Mouse (Mus musculus): ENCODE results near the gene P2ry2.

The P2ry2 gene

DNA sequence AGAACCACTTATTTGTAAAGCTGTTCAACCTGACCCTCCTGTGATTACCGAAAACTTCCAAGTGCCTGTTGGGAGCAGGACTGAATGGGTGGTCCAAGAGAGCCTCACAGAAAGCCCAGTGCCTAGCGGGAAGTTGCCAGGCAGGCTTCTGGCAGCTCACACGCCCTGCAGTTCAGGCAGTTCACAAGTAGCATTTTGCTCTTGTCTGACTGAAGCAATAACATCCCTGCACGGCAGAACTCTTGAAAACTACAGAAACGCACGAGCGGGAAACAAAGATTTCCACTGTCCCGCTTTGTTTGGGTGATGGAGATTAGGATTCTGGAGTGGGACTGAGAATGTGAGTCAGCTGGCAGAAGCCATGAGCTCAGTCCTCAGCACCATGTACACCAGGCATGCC is 18.6 kb upstream of the P2ry2 start:
- no peak for TF ChIP-seq GATA4 (IDR thresholded peaks at IDR 0.05; ENCODE audit: insufficient replicate concordance, low read length)

DNA sequence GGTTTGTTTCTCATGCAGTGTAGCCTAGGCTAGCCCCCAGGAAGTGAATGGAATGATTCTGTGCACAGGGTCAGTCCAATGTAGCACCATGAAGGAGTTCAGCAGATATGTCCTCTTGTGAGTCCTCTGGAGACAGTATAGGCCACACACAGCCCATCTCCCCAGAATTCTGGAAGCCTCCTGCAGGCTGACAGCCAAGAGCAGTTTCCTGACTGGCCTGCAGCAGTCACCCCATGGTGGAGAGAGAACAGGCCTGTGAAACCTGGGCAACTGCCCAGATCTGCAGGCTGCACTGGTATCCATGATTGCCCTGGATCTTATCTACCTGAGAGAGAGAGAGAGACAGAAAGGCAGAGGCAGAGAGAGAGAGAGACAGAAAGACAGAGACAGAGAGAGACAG is 18.1 kb upstream of the P2ry2 start:
- no peak for TF ChIP-seq GATA4 (IDR thresholded peaks at IDR 0.05; ENCODE audit: insufficient replicate concordance, low read length)

DNA sequence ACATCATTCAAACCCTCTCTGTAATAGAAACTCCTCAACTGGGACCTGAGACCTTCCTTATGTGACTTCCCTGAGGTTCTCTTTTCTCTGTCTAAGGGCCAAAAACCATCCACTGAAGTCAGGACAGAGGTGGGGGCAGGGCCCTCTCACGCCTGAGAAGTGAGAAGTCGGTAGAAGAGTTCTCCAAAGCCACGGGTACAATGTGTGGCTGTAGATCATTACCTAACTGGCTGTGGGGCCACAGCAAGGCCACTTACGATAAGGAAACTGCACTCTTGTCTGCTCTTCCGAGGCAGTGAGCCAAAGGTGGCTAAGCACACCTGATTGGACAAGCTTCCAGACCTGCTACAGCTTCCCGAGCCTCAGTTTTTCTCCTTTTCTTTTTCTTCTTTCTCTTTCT is 16.8 kb upstream of the P2ry2 start:
- TF ChIP-seq GATA4 (IDR thresholded peaks at IDR 0.05; ENCODE audit: insufficient replicate concordance, low read length), result no peak

DNA sequence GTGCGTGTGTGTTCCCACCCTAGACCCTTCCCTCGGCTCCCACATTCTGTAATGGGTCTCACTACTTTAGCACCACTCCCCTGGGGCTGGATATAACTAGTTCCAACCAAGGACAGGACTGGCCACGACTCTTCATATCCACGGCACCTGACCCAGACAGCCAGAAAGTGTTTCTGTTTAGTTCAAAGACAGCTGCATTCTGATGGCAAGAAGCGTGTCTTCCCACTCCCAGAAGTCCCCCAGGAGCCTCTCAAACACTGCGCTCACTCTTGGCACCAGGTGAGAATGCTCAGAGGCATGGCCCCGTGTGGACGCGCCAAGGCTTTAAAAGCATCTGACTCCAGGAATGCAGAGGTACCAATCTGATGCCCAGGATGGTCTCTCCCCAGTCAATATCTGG is 16.3 kb upstream of the P2ry2 start:
- no peak for TF ChIP-seq GATA4 (IDR thresholded peaks at IDR 0.05; ENCODE audit: insufficient replicate concordance, low read length)

DNA sequence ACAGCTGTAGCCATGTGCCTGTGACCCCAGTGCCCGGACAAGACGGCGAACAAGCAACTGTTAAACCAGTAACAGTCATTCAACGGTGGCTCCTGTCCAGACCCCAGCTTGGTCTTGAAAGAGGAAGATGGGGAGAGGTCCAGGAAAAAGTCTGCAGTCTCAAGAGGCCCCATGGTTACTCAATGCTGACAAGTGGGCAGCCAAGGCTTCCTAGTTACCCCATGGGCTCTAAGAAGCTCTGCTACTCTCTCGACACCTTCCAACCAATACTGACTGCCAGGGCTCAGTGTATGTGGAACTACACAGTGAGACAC is 15.7 kb upstream of the P2ry2 start:
- TF ChIP-seq GATA4 (IDR thresholded peaks at IDR 0.05; ENCODE audit: insufficient replicate concordance, low read length), result no peak

DNA sequence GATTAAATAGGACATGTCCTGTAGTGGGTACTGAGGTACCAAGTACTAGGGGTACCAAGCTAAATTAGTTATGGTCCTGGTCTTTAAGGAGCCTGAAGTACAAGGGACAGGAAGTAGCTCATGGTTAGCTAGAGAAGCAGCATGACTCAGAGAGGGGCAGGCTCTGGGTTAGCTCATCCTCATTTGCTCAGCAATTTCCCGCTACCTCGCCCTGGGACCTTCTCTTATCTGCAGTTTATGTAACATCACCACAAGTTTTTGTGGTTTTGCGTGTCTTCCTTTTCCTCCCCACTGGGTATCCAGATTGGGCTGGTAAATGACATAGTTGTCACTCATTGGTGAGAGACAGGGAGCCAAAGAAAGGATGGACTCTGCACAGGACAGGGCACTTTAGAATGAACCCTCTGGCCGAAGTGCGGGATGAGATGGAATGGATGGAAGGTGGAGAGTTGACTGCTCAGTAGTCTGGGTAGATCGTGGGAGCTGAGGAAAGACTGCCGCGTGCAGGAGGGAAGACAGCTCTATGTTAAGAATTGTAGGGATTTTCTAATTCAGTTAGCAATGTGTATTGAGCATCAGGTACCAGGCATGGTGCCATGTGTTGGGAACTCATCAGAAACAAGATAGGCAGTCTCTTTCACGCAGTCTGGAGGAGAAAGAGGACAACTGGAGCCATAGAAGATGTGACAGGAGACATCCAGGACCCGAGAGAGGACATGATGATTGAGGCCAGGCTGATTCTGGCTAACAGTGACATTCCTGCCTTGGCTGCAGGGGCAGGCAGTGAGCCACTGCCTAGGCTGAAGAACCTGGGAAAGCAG is 15.2 kb upstream of the P2ry2 start:
- TF ChIP-seq GATA4 (IDR thresholded peaks at IDR 0.05; ENCODE audit: insufficient replicate concordance, low read length), result no peak

DNA sequence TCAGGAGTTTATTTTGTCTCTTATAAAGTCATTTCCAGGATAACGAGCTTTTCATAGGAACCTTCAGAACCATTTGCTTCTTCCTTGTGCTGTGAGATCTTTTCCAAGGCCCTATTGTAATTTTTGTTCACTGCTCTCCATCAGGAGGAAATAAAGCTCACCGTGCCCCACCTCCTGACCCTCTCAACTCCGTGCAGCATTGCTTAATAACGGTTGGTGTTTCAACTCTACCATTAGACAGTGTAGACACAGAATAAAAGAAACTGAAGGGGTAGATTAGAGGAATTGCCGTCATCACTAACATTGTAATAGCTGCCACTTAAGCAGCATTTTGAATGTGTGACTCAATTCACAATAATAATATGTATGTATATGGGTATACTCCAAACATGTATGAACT is 14.2 kb upstream of the P2ry2 start:
- TF ChIP-seq GATA4 (IDR thresholded peaks at IDR 0.05; ENCODE audit: insufficient replicate concordance, low read length), result no peak

DNA sequence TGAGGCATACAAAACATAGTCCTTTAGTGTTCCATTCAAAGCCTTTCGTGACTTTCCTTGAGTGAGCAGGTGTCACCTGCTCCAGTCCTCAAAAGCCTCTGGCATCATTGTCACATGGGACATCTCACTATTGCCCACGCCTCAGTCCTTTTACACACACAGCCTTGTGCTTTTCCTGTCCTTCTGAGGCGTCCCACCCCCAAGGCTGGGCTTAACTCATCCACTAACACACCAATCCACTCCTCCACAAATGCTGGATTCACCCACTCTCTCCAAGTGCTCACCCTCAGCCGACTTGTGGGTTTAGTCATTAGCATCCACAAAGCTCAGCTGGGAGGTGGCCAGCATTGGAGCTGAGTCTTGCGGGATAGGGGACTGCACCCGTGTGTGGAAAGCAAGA is 4.8 kb upstream of the P2ry2 start:
- no peak for TF ChIP-seq GATA4 (IDR thresholded peaks at IDR 0.05; ENCODE audit: insufficient replicate concordance, low read length)

DNA sequence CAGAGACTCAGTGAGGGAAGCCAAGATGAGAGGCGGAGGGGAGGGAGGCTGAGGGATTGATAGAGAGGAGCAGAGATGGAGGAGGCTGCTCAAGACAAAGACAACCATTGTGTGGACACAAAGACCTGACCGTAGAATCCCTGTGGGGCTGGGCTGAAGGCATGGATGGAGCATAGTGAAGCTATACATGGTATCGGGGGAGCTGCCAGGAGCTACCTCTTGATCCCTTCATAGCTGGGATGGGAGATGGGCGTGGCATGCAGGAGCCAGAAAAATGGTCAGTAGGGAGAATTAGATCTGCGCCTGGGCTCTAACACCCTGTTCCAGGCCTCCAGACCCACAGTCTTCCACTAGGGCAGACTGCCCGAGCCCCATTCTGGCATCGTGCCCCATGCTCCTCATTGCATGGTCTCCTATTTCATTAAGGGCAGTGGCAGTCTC is 4.4 kb upstream of the P2ry2 start:
- TF ChIP-seq GATA4 (IDR thresholded peaks at IDR 0.05; ENCODE audit: insufficient replicate concordance, low read length), result no peak

DNA sequence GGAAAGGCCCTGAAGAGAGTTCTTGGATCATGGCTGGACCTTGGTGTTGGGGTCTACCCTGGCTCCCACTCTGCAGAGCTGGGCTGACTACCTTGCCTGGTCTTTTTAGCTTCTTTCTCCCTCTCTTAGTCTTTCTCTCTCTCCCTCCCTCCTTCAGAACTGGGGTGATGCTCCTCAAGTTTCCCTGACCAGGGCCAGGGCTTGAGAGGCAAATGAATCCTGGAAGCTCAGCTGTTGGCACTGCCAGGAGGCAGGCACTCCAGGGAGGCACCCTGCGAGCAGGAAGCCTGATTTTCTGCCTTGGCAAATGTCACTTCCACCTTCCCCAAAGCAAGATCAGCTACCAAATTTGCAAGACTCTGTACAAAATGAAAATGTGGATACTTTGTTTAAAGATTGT is 2.3 kb upstream of the P2ry2 start:
- no peak for TF ChIP-seq GATA4 (IDR thresholded peaks at IDR 0.05; ENCODE audit: insufficient replicate concordance, low read length)

DNA sequence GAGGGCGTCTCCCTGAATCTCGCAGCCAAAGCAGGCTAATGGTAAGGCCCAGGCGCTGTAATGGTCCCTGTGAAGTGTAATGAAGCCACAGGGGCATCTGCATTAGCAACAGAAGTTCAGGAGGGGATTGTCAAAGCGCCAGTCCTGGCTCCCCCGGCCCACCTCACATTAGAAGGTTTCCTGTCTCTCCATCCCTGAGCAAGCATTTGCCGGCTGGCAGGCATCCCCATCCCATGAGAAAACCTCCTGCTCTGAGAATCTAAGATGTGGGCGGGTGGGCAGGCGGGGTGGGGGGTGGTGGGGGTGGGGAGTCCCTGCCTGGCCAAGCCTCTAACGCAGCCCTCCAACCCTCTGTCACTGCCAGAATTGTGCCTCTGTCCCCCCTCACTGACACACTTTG is 1.4 kb upstream of the P2ry2 start:
- TF ChIP-seq GATA4 (IDR thresholded peaks at IDR 0.05; ENCODE audit: insufficient replicate concordance, low read length), result no peak

DNA sequence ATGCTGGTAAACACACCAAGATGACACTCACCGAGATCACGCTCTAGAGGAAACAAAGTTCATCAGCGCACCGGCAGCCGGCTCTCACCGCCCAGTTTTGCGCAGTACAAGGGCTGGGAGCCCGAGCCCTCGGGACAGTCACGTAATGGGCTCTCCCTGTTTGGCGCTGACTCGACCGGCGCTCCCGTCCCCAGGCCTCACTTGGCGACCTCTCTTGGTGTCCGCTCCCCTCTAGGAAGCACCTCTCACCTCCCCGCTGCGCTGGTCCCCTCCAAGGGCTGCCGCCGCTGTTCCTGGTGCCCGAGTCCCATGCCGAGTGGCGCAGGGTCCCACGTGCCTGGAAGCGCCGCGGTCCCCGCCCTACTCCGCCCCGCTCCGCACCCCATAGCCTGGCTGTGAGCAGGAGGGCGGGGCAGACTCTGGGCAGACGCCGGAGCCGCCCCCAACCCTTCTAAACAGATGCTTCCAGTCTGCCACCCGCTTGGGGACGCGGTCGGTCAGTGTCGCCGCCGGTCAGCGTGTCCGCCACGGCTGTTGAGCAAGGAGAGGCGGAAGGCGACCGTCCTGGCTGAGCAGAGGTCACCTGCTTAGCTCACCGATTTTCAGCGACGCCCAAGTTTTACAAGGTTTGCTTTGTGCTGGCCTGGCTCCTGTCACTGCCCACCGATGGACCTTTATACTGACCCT is 842 bp downstream of the P2ry2 start:
- TF ChIP-seq GATA4 (IDR thresholded peaks at IDR 0.05; ENCODE audit: insufficient replicate concordance, low read length), result no peak

DNA sequence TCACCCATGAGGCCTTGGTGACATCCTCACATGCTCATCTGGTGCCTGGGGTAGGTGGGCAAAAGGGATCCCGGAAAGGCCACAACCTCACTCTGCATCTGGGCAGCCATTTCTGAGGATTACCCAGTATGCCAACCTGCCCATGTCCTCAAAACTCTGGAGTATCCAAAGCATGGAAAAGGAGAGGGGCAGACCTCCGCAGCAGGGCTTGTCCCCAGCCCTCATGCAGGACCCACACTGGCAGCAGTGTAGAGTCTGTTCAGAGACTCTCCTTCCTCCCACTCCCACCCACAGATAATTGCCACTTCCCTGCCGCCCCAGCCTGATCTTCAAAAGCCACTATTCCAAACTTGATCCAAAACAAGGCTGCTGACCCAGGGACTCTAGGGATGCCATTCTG is 1.9 kb downstream of the P2ry2 start:
- TF ChIP-seq GATA4 (IDR thresholded peaks at IDR 0.05; ENCODE audit: insufficient replicate concordance, low read length), result no peak

DNA sequence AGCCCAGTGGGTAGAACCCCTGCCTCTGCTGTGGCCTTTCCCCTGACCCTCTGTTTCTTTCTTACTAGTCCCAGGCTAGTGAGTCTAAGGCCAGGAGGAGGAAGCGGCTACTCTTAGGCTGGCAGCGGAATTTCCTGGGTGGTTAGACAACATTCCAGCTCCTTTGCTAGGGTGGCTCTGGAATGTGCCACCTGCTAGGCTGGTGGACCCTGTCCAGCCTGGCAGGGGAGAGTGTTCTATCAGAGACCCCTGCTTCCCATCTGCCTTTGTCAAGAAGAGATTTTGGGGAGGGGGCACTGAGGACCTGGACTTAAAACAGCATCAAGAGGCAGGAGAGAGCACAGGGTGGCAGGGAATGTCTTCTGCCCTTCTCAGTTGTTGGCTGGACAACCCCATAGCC is 6.5 kb downstream of the P2ry2 start:
- TF ChIP-seq GATA4 (IDR thresholded peaks at IDR 0.05; ENCODE audit: insufficient replicate concordance, low read length), result no peak

DNA sequence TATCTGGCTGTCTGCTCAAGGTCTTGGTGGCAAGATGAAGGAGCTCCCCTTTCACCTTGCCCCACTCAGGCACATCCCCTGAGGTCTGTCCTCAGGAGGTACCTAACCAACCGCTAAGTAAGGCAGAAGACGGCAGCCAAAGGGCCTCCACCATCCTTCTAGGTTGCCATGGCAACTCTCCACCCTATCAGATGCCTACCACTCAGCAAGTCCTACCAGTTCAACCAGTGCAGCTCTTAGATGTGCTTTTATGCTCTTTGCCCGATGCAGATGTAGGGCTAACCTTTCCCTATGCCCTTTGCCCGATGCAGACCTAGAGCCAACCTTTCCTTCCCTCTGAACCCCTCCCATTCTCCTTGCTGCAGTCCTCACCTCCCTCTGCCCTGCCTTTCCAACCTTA is 7.5 kb downstream of the P2ry2 start:
- no peak for TF ChIP-seq GATA4 (IDR thresholded peaks at IDR 0.05; ENCODE audit: insufficient replicate concordance, low read length)

DNA sequence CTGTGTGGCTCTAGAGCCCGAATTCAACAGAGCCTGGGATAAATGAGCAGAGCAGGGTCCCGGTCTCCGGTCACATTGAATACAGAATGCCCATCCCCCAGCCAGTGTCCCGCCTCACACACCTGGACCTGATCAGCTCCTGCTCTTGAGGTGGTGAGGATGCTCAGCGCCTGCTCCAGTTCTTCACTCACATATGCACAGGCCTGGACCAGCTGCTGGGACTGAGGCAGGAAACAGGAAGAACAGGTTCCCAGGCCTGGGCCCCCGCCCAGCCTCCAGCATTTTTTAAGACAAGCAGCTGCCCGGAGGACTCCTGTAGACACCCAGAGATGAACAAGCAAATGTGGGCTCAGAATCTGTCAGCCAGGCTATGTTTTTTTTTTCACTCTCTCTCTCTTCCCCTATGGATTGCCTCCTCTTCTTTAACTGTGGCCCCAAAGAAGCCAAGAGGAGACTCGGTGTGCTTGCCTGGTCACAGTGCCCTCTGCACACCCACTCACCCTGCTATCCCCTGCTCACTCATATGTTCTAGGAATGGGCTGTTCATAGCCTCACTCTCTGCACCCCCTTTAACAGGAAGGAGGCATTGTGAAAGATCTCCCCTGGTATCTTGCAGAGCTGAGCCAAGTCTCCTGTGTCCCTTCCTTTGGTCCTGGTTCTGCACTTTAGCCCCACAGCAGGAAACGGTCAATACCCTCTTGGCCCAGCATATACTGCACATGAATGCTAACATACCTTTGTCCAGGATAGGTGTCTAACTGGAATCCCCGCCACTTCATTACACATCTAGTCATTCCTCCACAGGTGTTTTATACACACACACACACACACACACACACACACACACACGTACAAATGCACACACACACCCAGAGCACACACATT is 9.0 kb downstream of the P2ry2 start:
- no peak for TF ChIP-seq GATA4 (IDR thresholded peaks at IDR 0.05; ENCODE audit: insufficient replicate concordance, low read length)

Data from liver, adult (tissue).